In genomic region chr1:106628279-106628678, GRCm38 (mm10) we compare ENCODE assay signal across 17 mouse cellular contexts.
A peak's percentile ranks its signal among the peaks of the same experiment; 100 is the strongest.
DNase-seq lines count a peak whose midpoint lies in the region; ATAC-seq and TF ChIP-seq lines count a peak whose summit lies in the region.
"Had no signal": no experiment of that assay in that cellular context is flagged by ENCODE, and none has a peak within 500 bp of the region (broad histone marks: within the 10 kb centered on the region; RNA-seq: fewer than 3 reads in every experiment).

No protein-coding gene starts in this region.

- H3K36me3 ChIP-seq in macrophage (ENCODE audit: inconsistent target), result no peaks in the 10 kb centered on the region
- H3K36me3 ChIP-seq in myocyte (ENCODE audit: control insufficient read depth, insufficient read depth), result no peaks in the 10 kb centered on the region
- no peaks in the 10 kb centered on the region for H3K36me3 ChIP-seq in embryonic facial prominence, embryonic 10.5 days (replicated peaks)
- H3K36me3 ChIP-seq in heart, embryonic 11.5 days (ENCODE audit: control insufficient read depth, insufficient read depth, low read length), result no peaks in the 10 kb centered on the region
- H3K36me3 ChIP-seq: forebrain, embryonic 10.5 days; heart, embryonic 10.5 days; hindbrain, embryonic 12.5 days; hindbrain, embryonic 15.5 days had no signal

- H3K4me3 ChIP-seq in macrophage (ENCODE audit: inconsistent target) (no peak overlapping the region), myocyte (no peak overlapping the region)
- no peak overlapping the region for H3K4me3 ChIP-seq in embryonic facial prominence, embryonic 10.5 days
- H3K4me3 ChIP-seq in heart, embryonic 11.5 days (ENCODE audit: low read depth, low read length), result no peak overlapping the region
- H3K4me3 ChIP-seq: forebrain, embryonic 10.5 days; forebrain, embryonic 13.5 days; gastrocnemius, adult 2 months; heart, embryonic 10.5 days; hindbrain, embryonic 12.5 days; hindbrain, embryonic 15.5 days had no signal

- TF ChIP-seq POLR2A in myocyte (IDR thresholded peaks at IDR 0.05; ENCODE audit: insufficient read length, low read depth), result no peak

- peak overlapping the region; percentile 60 for H3K4me2 ChIP-seq in myocyte (ENCODE audit: low read depth)
- no peak overlapping the region for H3K4me2 ChIP-seq in heart, embryonic 11.5 days
- H3K4me2 ChIP-seq: forebrain, embryonic 13.5 days; hindbrain, embryonic 12.5 days; hindbrain, embryonic 15.5 days had no signal

- no peaks in the 10 kb centered on the region for H3K27me3 ChIP-seq in myocyte (ENCODE audit: control insufficient read depth, insufficient read depth, insufficient read length)
- no peaks in the 10 kb centered on the region for H3K27me3 ChIP-seq in embryonic facial prominence, embryonic 10.5 days (replicated peaks; ENCODE audit: low read depth, poor library complexity, severe bottlenecking)
- no peaks in the 10 kb centered on the region for H3K27me3 ChIP-seq in heart, embryonic 11.5 days (ENCODE audit: control insufficient read depth, insufficient read depth, low read length)
- H3K27me3 ChIP-seq: forebrain, embryonic 13.5 days; hindbrain, embryonic 12.5 days; hindbrain, embryonic 15.5 days; Patski had no signal

- H3K4me1 ChIP-seq in embryonic facial prominence, embryonic 10.5 days, result peaks cover 34% of the 10 kb centered on the region
- peaks cover 27% of the 10 kb centered on the region for H3K4me1 ChIP-seq in heart, embryonic 11.5 days (ENCODE audit: control insufficient read depth, insufficient read depth, low read length)

- H3K79me2 ChIP-seq in macrophage (ENCODE audit: inconsistent target) (no peaks in the 10 kb centered on the region), myocyte (ENCODE audit: control insufficient read depth, insufficient read depth) (no peaks in the 10 kb centered on the region)

- H3K9ac ChIP-seq in heart, embryonic 11.5 days (ENCODE audit: low read depth, low read length), result no peak overlapping the region
- H3K9ac ChIP-seq: forebrain, embryonic 13.5 days; hindbrain, embryonic 12.5 days; hindbrain, embryonic 15.5 days had no signal

- ATAC-seq in heart, embryonic 11.5 days (replicated peaks; ENCODE audit: insufficient number of reproducible peaks, low FRiP score, low TSS enrichment), result no peak

- H3K9me3 ChIP-seq in embryonic facial prominence, embryonic 10.5 days, result no peaks in the 10 kb centered on the region
- H3K9me3 ChIP-seq in heart, embryonic 11.5 days (replicated peaks; ENCODE audit: control insufficient read depth, low read length), result no peaks in the 10 kb centered on the region
- H3K9me3 ChIP-seq: forebrain, embryonic 10.5 days; forebrain, embryonic 13.5 days; heart, embryonic 10.5 days; hindbrain, embryonic 12.5 days; hindbrain, embryonic 15.5 days had no signal

- peak; percentile 33 for DNase-seq in 3T3-L1 (ENCODE audit: low read depth, low spot score)
- DNase-seq in MN1 (ENCODE audit: low spot score), result peak; percentile 19
- no peak for DNase-seq in thymus, postnatal 10 days (ENCODE audit: low spot score in 2 of 2)
- DNase-seq in embryonic facial prominence, embryonic 10.5 days (ENCODE audit: low spot score), result no peak
- DNase-seq in heart, adult 9 months (ENCODE audit: low spot score in 2 of 2), result no peak
- DNase-seq: cerebellum, adult 9-11 months; cerebellum, postnatal 25 days; gastrocnemius, adult 2 months had no signal

- H3K27ac ChIP-seq in macrophage, result peak overlapping the region; percentile 84
- no peak overlapping the region for H3K27ac ChIP-seq in embryonic facial prominence, embryonic 10.5 days (replicated peaks)
- H3K27ac ChIP-seq in heart, embryonic 11.5 days (ENCODE audit: low read depth, low read length), result no peak overlapping the region
- H3K27ac ChIP-seq: hindbrain, embryonic 12.5 days had no signal

- no peak overlapping the region for H3ac ChIP-seq in myocyte (ENCODE audit: control insufficient read depth, insufficient read length)

TF ChIP-seq in myocyte, 11 proteins besides CTCF, POLR2A, EP300 and RAD21:
- peak; percentile 19 for TF ChIP-seq MAX (IDR thresholded peaks at IDR 0.05; ENCODE audit: low read depth)
- peak; percentile 96 for TF ChIP-seq CEBPB (IDR thresholded peaks at IDR 0.05; ENCODE audit: insufficient read depth, poor library complexity, severe bottlenecking)
- TF ChIP-seq REST (IDR thresholded peaks at IDR 0.05; ENCODE audit: insufficient read depth, insufficient read length), result no peak
- no peak for TF ChIP-seq TCF3 (IDR thresholded peaks at IDR 0.05; ENCODE audit: insufficient read length, low read depth)
- no peak for TF ChIP-seq TCF12 (IDR thresholded peaks at IDR 0.05; ENCODE audit: insufficient read depth, poor library complexity, severe bottlenecking)
- TF ChIP-seq SRF (IDR thresholded peaks at IDR 0.05; ENCODE audit: control insufficient read depth, insufficient read length, low read depth), result no peak

Comparison
In these comparisons a context has a peak if more than half of its experiments do, and no peak if none do; other contexts are left out.
1. DNase-seq: peak in 3T3-L1 (single experiment) and MN1 (single experiment); none in thymus, postnatal 10 days (0 of 2), embryonic facial prominence, embryonic 10.5 days (single experiment) and heart, adult 9 months (0 of 2).